Mouse (Mus musculus): ENCODE measurements at regions not wholly inside any gene's neighbourhood (a gene's known extent, or its start where the extent isn't known, plus 50 kb on each side); places are given as distances from the start of the nearest gene placed in this dataset.

GRCm38 (mm10) chr14:76761274-76761673 lies 204.6 kb upstream of the Serp2 start:
- WGBS = 86% methylated on average over 4 of the region's 4 CpGs

DNA sequence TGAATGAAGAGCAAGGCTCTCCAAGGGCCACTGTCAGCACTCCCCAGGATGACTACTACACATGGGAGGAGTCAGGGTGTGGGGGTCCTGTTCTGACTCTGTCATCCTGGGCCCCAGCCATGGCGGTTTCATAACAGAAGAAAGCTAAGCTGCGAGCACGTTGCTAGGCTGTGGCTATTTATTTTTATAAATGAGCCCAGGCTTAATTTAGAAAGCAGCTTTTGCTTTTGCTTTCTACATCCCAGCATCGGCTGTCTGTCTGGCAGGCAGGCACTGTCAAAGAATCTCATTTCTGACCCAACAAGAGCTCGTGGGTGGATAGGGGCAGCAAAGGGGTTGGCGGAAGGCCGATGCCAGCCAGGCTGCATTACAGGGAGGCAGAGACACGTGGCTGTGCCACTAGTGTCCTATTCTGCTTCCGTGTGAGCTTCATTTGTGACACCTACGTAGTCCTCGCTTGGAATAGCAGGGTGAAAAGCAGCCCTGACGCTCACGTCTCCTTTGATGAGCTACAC lies 203.9 kb upstream of the Serp2 start:
- 90% methylated on average over 13 of the region's 13 CpGs for WGBS
- Histone ChIP-seq H3K9me3 (replicated peaks) (no peaks in the 10 kb centered on the region), H3K4me3 (no peak overlapping the region), H3K27me3 (ENCODE audit: low read depth, poor library complexity, severe bottlenecking) (no peaks in the 10 kb centered on the region), H3K36me3 (no peaks in the 10 kb centered on the region), H3K4me1 (peaks cover 18% of the 10 kb centered on the region), H3K27ac (no peak overlapping the region)
- no peak for DNase-seq (ENCODE audit: low spot score)

More at GRCm38 (mm10) chr14:76761274-76761673, 204.6 kb upstream of the Serp2 start:
- no peaks in the 10 kb centered on the region for H3K27me3 ChIP-seq (ENCODE audit: low read depth, poor library complexity, severe bottlenecking)
- no peak for DNase-seq (ENCODE audit: low spot score)
- H3K27ac ChIP-seq = no peak overlapping the region
- no peaks in the 10 kb centered on the region for H3K36me3 ChIP-seq
- H3K4me1 ChIP-seq = peaks cover 23% of the 10 kb centered on the region
- H3K9me3 ChIP-seq (replicated peaks) = no peaks in the 10 kb centered on the region
- H3K4me3 ChIP-seq = no peak overlapping the region

DNA sequence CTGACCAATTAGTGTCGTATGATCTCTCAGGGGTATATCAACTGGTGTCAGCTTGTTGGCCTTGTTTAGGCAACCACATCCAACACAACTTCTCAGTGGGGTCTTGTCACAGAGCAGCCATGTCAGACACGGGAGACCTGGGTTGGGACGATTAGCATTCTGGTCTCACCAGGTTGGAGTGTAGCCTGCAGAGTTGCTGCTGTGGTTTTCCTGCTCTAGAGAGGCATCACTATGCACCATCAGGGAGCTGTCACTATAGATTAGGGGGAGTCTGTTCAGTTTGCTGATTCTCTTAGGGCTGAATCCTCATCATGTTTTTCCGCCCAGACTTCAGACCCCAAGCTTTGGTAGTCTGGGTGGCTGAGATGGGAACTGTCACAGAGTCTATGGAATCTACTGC lies 202.7 kb upstream of the Serp2 start:
- WGBS = 81% methylated on average over 4 of the region's 4 CpGs
- no peaks in the 10 kb centered on the region for H3K36me3 ChIP-seq
- DNase-seq (ENCODE audit: low spot score) = no peak

DNA sequence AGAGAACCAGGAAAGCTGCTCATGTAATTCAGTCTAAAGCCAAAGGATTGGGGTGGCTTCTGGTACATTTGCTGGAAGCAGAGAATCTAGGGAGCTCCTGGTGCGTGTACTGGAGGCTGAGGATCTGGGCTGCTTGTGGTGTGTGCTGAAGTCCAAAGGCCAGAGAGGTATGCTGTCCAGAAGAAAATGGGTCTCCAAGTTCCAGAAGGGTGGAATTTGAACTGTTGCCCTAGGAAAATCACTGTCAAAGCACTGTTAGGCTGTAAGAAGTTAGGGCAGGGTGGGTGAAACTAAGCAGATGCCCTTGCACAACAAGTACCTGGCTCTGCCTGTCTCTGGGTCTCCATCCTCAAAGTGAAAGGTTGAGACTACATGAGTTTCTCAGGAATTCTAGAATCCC lies 201.9 kb upstream of the Serp2 start:
- no peak overlapping the region for H3K27ac ChIP-seq
- no peaks in the 10 kb centered on the region for H3K36me3 ChIP-seq
- no peaks in the 10 kb centered on the region for H3K4me1 ChIP-seq
- WGBS = 91% methylated on average over 1 of the region's 1 CpGs
- no peak overlapping the region for H3K4me3 ChIP-seq
- no peak for DNase-seq (ENCODE audit: low spot score)
- no peaks in the 10 kb centered on the region for H3K27me3 ChIP-seq (ENCODE audit: low read depth, poor library complexity, severe bottlenecking)
- no peaks in the 10 kb centered on the region for H3K9me3 ChIP-seq (replicated peaks)

More for the DNA sequence above, 202.7 kb upstream of the Serp2 start:
- no peak overlapping the region for H3K27ac ChIP-seq
- H3K9me3 ChIP-seq (replicated peaks) = no peaks in the 10 kb centered on the region
- no peak overlapping the region for H3K4me3 ChIP-seq
- no peaks in the 10 kb centered on the region for H3K27me3 ChIP-seq (ENCODE audit: low read depth, poor library complexity, severe bottlenecking)
- peaks cover 7% of the 10 kb centered on the region for H3K4me1 ChIP-seq

GRCm38 (mm10) chr14:76755591-76756376 lies 199.1 kb upstream of the Serp2 start:
- Histone ChIP-seq H3K27me3 (ENCODE audit: low read depth, poor library complexity, severe bottlenecking) (no peaks in the 10 kb centered on the region), H3K4me1 (no peaks in the 10 kb centered on the region), H3K27ac (no peak overlapping the region), H3K9me3 (replicated peaks) (no peaks in the 10 kb centered on the region), H3K36me3 (no peaks in the 10 kb centered on the region), H3K4me3 (no peak overlapping the region)
- no peak for DNase-seq (ENCODE audit: low spot score)
- 81% methylated on average over 9 of the region's 9 CpGs for WGBS

GRCm38 (mm10) chr14:76753734-76754133 lies 197.0 kb upstream of the Serp2 start:
- no peaks in the 10 kb centered on the region for H3K27me3 ChIP-seq (ENCODE audit: low read depth, poor library complexity, severe bottlenecking)
- no peak for DNase-seq (ENCODE audit: low spot score)
- no peaks in the 10 kb centered on the region for H3K4me1 ChIP-seq
- H3K9me3 ChIP-seq (replicated peaks) = no peaks in the 10 kb centered on the region
- WGBS = 95% methylated on average over 5 of the region's 5 CpGs
- H3K27ac ChIP-seq = no peak overlapping the region
- H3K36me3 ChIP-seq = no peaks in the 10 kb centered on the region
- H3K4me3 ChIP-seq = no peak overlapping the region

DNA sequence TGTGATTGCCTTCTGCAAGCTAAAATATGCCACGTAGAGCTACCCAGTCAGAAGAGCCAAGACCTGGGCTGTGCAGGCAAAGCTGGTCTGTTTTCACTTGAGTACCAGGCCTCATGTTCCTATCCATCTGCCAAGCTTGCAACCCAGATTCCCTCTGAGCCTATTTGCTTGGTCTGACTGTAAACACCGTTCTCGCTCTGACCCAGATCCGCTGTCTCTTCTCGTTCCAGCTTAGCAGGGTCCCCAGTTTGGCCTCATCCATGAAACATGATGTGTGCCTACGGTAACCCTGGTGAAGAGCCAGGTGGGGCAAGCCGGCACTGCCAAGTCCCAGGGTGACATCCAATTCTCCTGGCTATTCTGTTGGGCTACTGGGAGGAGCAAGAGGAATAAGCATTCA lies 192.5 kb upstream of the Serp2 start:
- Histone ChIP-seq H3K27me3 (ENCODE audit: low read depth, poor library complexity, severe bottlenecking) (no peaks in the 10 kb centered on the region), H3K4me1 (no peaks in the 10 kb centered on the region), H3K9me3 (replicated peaks) (no peaks in the 10 kb centered on the region), H3K4me3 (no peak overlapping the region), H3K36me3 (no peaks in the 10 kb centered on the region), H3K27ac (no peak overlapping the region)
- no peak for DNase-seq (ENCODE audit: low spot score)
- WGBS = 95% methylated on average over 7 of the region's 7 CpGs

DNA sequence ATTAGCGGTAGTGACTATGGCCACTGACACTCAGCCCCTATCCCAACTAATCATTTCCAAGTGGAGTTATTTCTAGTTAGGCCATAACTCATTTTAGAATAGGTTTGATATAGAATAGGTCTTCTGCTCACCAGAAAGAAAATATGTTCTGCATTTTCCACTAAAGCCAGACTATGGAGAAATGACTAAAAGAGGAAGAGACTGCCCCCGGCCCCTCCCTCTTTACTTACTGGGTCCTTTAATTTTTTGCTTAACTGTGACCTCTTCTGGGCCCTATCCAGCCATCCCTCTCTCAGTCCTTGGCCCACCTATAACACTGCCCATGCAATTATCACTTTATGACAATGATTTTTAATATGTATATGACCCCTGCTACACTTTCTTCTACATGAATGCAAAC lies 192.0 kb upstream of the Serp2 start:
- no peak for DNase-seq (ENCODE audit: low spot score)
- no peak overlapping the region for H3K27ac ChIP-seq
- H3K36me3 ChIP-seq = no peaks in the 10 kb centered on the region
- no peaks in the 10 kb centered on the region for H3K9me3 ChIP-seq (replicated peaks)
- no peak overlapping the region for H3K4me3 ChIP-seq
- 92% methylated on average over 2 of the region's 2 CpGs for WGBS
- no peaks in the 10 kb centered on the region for H3K27me3 ChIP-seq (ENCODE audit: low read depth, poor library complexity, severe bottlenecking)
- no peaks in the 10 kb centered on the region for H3K4me1 ChIP-seq

- Histone ChIP-seq H3K36me3 (no peaks in the 10 kb centered on the region), H3K4me3 (no peak overlapping the region), H3K27me3 (ENCODE audit: low read depth, poor library complexity, severe bottlenecking) (no peaks in the 10 kb centered on the region), H3K9me3 (replicated peaks) (no peaks in the 10 kb centered on the region), H3K4me1 (no peaks in the 10 kb centered on the region), H3K27ac (no peak overlapping the region)
- DNase-seq (ENCODE audit: low spot score) = no peak
- 91% methylated on average over 5 of the region's 5 CpGs for WGBS
These were observed 191.1 kb upstream of the Serp2 start for GRCm38 (mm10) chr14:76747814-76748213.

DNA sequence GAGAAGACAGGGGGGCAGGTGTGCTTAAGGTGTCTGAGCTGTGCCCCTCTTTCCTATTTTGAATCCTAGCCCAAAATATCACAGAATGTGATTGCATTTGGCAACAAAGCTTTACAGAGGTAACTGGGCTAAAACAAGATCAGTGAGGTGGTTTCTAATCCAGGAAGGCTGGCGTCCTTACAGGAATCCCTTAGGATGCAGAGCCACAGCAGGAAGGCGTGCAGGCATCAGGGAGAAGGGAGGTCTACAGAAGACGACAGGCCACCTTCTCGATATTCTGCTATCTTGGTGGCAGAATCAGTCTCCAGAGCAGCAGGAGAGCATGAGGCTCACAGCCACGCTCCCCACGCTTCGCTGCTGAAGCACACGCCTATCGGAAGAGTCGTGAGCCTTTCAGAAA lies 189.6 kb upstream of the Serp2 start:
- H3K4me3 ChIP-seq = no peak overlapping the region
- no peak for DNase-seq (ENCODE audit: low spot score)
- no peaks in the 10 kb centered on the region for H3K27me3 ChIP-seq (ENCODE audit: low read depth, poor library complexity, severe bottlenecking)
- no peaks in the 10 kb centered on the region for H3K9me3 ChIP-seq (replicated peaks)
- no peaks in the 10 kb centered on the region for H3K4me1 ChIP-seq
- 91% methylated on average over 10 of the region's 10 CpGs for WGBS
- no peak overlapping the region for H3K27ac ChIP-seq
- H3K36me3 ChIP-seq = no peaks in the 10 kb centered on the region

- 85% methylated on average over 23 of the region's 23 CpGs for WGBS
- H3K27ac ChIP-seq = no peak overlapping the region; the same call in 1 of the 2 replicates
These were observed 188.2 kb upstream of the Serp2 start for GRCm38 (mm10) chr14:76744674-76745433.

GRCm38 (mm10) chr14:76742297-76742696 lies 185.6 kb upstream of the Serp2 start:
- Histone ChIP-seq H3K4me3 (no peak overlapping the region), H3K36me3 (no peaks in the 10 kb centered on the region), H3K27ac (no peak overlapping the region), H3K9me3 (replicated peaks) (no peaks in the 10 kb centered on the region), H3K27me3 (ENCODE audit: low read depth, poor library complexity, severe bottlenecking) (no peaks in the 10 kb centered on the region), H3K4me1 (peaks cover 10% of the 10 kb centered on the region)
- WGBS = 81% methylated on average over 5 of the region's 5 CpGs
- DNase-seq (ENCODE audit: low spot score) = no peak

More at GRCm38 (mm10) chr14:76744674-76745433, 188.2 kb upstream of the Serp2 start:
- Histone ChIP-seq H3K27me3 (ENCODE audit: low read depth, poor library complexity, severe bottlenecking) (no peaks in the 10 kb centered on the region), H3K4me3 (no peak overlapping the region), H3K36me3 (no peaks in the 10 kb centered on the region), H3K4me1 (peaks cover 5% of the 10 kb centered on the region), H3K9me3 (replicated peaks) (no peaks in the 10 kb centered on the region)
- no peak for DNase-seq (ENCODE audit: low spot score)
